Mouse (Mus musculus) left cerebral cortex, adult 11 months (tissue): ENCODE data around the gene 1700020L24Rik.
A peak's percentile ranks its signal among the peaks of the same experiment; 100 is the strongest.

Experiments used
- DNase-seq: peaks from one replicate; pipeline ENCODE4 v3.0.0; 2022; ENCODE audit warnings: low spot score

1700020L24Rik gene

GRCm38 (mm10) chr11:83437377-83437776 lies at the start of gene 1700020L24Rik:
Gene 1700020L24Rik (plus strand): TSS chr11:83437677.
- DNase-seq, result no peak

DNA sequence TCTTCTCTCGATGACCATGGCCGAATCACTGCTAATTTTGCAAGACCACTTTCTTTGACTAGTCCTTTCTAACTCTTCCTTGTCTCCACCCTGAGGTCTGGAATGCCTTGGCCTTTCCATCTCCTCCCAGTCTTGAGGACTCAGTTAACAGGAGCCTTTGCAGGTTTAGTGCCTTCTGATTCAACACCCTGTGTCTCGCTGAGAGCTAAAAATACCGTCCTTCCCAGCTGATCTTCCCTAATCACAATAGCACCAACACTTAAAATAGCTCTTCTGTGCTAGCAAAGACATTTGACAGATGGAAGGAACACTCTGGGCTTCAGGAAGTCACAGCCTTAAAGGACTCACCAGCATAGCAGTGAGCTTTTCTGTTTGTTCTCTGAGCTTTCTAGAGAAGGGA lies 44.4 kb upstream of the 1700020L24Rik start:
- peak; percentile 71 for DNase-seq

DNA sequence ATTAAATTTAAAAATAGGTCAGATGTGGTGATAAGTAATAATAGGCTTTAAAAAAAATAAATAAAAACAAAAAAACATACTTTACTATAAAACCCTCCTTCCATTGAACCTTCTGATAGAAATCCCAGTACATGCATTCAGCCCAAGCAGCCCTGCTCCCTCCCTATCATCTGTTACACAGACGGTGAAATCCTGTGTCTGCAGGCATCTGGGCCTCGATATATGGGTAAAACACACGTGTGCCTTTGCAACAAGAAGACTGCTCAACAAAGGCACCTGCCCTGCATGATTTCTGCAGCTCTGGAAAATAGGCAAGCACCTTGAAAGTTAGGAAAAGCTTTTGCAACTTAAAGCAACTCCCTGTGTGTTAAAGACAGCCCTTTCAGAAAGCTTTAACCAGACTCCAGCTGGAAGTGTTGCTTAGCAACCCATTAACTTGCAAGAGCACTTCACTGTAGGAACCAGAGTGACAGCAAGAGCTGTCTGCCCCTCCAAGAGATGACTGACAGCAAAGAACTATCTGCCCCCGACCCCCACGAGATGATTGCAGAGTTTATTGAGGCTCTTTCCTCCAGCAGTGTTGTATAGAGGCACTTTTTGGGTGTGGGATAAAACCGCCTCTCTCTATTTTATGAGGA lies 42.6 kb upstream of the 1700020L24Rik start:
- no peak for DNase-seq

DNA sequence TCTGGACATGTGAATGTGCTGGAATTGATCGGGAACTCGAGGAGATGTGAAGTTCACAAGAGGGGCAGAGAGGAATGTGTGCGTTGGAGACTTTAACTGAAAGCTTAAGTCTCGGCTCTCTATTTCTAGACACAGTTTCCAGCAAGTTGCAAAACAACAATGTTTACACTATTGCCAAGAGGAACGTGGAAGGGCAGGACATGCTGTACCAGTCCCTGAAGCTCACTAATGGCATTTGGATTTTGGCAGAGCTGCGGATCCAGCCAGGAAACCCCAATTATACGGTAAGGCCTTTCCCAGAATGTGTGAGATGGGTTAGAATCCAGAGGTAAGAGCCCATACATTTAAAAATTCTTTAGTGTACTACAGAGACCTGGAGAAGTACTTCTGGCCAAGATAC lies 39.9 kb upstream of the 1700020L24Rik start:
- DNase-seq, result no peak

GRCm38 (mm10) chr11:83398724-83399123 lies 38.8 kb upstream of the 1700020L24Rik start:
- DNase-seq, result no peak

GRCm38 (mm10) chr11:83403787-83404186 lies 33.7 kb upstream of the 1700020L24Rik start:
- DNase-seq, result no peak

- no peak for DNase-seq
Observed at GRCm38 (mm10) chr11:83406391-83406790, 31.1 kb upstream of the 1700020L24Rik start.

GRCm38 (mm10) chr11:83408242-83408641 lies 29.2 kb upstream of the 1700020L24Rik start:
- no peak for DNase-seq

DNA sequence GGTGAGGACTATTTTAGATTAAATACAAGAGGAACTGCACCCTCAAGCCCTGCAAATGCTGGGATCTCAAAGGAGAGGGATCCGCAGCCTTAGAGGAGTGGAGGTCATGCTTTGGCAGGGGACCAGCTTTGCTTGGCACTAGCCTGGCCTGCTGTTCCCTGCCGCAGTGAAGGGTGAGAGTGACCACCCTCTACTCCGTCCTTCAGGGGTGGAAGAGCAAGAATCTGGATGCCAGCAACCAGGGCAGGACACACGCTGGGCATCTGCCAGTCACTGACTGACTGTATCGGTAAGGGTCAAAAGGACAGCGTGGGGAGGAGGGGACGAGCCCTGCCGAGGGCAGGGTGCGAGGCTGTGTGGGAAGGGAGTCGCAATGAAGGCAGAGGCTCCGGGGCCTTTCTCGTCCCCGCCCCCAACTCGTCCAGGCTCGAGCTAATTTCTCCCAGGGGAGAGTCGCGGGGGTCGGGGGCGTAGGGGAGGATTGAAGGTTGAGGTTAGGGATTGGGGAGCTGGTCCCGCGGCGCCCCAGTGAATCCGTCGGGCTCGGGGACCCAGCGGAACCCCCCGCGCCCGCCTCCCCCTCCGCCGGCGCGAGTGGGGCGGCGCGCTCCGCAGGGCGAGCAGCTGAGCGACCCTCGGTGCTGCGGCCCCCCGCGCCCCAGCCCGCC lies 28.3 kb upstream of the 1700020L24Rik start, which contains the start of gene Rasl10b:
Gene Rasl10b, plus strand, starts transcription at position 51 of the 668 bp plus-strand sequence.
- no peak for DNase-seq

- DNase-seq, result no peak
Observed at GRCm38 (mm10) chr11:83409792-83410291, 27.6 kb upstream of the 1700020L24Rik start.

DNA sequence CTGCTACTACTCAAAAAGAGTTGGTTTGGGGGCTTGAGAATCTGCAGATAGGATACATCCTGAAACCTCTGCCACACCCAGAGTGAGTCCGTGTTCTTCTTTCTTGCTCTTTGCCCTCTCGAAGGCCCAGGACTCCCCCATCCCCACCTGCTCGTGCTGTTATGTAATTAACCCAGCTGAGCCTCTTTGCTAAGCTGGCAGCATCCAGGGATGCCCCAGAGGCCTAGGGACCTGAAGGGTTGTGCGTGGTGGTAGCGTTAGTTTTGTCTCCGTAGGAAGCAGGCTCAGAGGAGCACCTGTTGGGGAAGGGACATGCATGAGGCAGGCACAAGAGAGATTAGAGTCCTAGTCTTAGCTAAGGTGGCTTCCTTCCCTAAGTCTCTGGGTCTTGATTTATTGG lies 27.0 kb upstream of the 1700020L24Rik start:
- DNase-seq, result no peak

DNA sequence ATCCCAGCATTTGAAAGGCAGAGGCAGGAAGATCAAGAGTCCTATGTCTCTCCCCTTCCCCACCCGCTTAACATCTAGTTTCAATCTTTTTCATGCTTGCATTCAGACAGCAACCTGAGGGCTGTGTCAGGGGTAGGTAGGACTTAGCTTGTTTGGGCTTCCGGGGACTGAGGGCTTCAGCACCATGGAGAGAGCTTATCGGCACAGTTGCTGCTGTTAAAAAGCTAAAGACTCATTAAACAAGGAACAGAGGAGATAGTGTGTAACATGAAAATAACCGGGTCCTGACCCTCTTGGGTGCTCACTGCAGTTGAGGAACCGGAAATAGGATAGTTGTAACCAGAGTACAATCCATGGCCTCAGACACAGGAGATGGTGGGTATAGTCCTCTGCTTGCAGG lies 20.4 kb upstream of the 1700020L24Rik start:
- no peak for DNase-seq

- no peak for DNase-seq
Observed at GRCm38 (mm10) chr11:83417708-83418107, 19.8 kb upstream of the 1700020L24Rik start.

DNA sequence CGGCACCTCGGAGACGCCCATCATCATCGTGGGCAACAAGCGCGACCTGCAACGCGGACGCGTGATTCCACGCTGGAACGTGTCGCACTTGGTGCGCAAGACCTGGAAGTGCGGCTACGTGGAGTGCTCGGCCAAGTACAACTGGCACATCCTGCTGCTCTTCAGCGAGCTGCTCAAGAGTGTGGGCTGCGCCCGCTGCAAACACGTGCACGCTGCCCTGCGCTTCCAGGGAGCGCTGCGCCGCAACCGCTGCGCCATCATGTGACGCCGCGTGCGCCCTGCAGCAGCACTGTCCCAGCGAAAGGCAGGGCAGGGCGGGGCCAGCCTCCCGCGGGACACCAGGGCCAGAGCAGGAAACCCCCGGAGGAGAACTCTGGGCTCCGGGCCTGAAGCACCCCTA lies 18.9 kb upstream of the 1700020L24Rik start:
- DNase-seq, result peak; percentile 61

DNA sequence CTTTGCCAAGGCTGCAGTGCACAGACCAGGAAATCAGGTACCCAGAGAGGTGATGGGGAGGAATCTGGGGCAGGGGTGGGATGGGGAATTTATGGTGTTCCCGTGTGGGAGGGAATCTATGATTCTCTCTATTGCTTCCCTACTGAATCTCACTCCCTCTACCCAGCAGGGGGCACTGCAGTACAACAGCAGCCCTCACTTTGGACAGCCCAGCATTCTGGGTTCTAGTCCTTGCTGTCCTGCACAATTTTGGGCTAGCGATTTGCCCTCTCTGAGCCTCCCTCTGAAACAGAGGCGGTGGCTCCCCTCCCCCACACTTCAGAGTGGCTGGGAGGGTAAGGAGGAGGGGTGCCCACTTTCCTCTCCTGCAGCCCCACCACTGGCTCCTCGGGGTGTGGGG lies 17.1 kb upstream of the 1700020L24Rik start:
- DNase-seq, result no peak

DNA sequence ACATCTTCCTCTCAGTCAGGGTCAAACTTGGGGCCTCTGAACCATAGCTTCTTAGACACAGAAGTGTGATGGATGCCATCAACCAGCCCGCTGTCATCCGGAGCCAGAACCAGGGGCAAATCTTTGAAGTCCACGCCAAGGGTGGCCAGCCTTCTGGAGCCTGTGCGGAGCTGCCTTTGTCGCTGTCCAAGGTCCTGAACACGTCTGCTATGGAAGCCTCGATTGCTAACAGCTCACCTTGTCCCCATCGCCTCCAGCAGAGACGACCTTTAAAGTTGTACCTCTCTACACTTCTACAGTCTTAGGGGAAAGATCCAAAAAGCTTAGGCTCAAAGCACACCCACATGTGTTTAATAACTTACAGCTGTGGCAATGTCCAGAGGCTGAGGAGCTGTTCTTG lies 16.2 kb upstream of the 1700020L24Rik start:
- DNase-seq, result no peak

- DNase-seq, result no peak
Observed at GRCm38 (mm10) chr11:83424681-83425080, 12.8 kb upstream of the 1700020L24Rik start.

DNA sequence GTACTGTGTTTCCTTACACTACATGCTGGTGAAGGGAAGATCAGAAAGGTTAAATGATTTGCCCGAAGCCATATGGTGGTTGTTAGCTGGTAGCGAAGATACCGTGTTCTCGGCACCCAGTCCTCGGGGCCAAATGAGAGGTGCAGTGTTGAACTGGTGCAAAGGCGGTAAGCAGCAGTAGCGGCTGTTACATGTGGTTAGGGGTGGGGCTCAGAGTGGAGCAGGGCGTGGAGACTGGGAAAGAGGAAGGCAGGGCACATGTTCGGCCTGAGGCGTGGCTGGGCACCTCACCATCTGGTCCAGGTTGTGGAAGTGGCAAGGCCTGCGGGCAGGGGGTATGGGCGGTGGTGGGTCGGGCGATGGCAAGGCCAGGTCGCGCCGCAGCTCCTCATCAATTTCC lies 10.5 kb upstream of the 1700020L24Rik start:
- DNase-seq, result no peak

GRCm38 (mm10) chr11:83429355-83429754 lies 8.1 kb upstream of the 1700020L24Rik start, which contains the start of gene Gas2l2:
Gene Gas2l2 (minus strand): TSS chr11:83429455.
- DNase-seq, result no peak

GRCm38 (mm10) chr11:83432533-83432932 lies 4.9 kb upstream of the 1700020L24Rik start:
- no peak for DNase-seq

DNA sequence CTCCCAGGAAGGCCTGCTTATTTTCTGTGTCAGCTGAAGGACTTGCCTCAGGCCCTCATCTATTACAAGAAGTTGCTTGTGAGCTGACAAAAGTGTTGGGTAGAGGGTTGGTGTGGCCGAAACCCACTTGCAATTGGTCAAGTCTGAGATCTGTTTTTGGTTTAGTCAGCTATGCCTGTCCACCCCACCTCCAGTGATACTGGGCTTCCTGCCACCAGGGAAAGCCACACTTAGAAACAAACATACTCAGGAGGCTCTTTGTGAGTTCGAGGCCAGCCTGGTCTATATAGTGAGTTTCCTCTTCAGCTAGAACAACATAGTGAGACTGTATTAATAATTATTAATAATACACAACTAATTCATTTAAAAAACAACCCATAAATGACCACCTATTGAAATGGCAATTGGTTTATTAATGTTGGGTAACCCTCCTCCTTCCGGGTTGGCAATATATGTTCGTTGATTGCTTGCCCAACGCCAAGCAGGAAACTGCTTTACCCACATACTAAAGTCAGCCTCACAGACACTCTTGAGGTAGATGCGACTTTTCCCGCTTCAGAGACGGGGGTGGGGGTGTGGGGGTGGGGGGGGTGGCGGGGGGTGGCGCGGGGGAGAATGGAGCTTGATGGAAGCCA lies 2.1 kb downstream of the 1700020L24Rik start:
- no peak for DNase-seq

GRCm38 (mm10) chr11:83440081-83441064 lies 2.9 kb downstream of the 1700020L24Rik start:
- peak; percentile 77 for DNase-seq
